Mouse (Mus musculus): Measurements from ENCODE around the gene Rbp1. TPM values are rescaled to one million over a fixed set of nuclear protein-coding genes. Genes with fewer than 3 reads are reported as not detected.
A peak's percentile ranks its signal among the peaks of the same experiment; 100 is the strongest.

Gene Rbp1
- polyA plus RNA-seq, 1 experiment from 2014 or later, result 74.8 TPM

DNA sequence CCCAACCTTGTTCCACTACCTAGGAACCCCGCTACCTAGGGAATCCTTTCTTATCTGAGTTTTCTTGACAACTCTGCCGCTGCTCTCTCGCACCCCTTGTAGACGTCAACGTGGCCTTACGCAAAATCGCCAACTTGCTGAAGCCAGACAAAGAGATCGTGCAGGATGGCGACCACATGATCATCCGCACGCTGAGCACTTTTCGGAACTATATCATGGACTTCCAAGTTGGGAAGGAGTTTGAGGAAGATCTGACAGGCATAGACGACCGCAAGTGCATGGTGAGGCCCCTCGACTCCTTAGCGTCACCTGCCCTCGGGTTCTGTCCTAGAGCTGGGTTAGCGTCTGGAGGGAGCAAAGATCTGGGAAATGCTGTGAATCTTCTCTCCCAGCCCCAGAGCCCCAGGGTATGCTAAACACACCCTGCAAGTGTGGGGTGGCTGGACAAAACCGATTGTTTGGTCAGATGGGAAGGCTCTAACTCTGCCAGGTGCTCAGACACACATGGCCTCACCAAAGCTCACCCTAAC is 2.7 kb downstream of the Rbp1 start:
- Histone ChIP-seq H3K4me2 (peak overlapping the region; percentile 84), H3K9ac (replicated peaks) (peak overlapping the region; percentile 57), H3K4me1 (peaks cover 61% of the 10 kb centered on the region), H3K36me3 (no peaks in the 10 kb centered on the region), H3K4me3 (replicated peaks) (peak overlapping the region; percentile 57), H3K27ac (replicated peaks) (peak overlapping the region; percentile 71), H3K27me3 (replicated peaks) (0 out of 2 replicates have a peak, but pooled peaks cover 2% of the 10 kb centered on the region), H3K9me3 (replicated peaks) (no peaks in the 10 kb centered on the region)
- WGBS, result 10% methylated on average over 19 of the region's 19 CpGs
- no peak for ATAC-seq (ENCODE audit: low FRiP score)

DNA sequence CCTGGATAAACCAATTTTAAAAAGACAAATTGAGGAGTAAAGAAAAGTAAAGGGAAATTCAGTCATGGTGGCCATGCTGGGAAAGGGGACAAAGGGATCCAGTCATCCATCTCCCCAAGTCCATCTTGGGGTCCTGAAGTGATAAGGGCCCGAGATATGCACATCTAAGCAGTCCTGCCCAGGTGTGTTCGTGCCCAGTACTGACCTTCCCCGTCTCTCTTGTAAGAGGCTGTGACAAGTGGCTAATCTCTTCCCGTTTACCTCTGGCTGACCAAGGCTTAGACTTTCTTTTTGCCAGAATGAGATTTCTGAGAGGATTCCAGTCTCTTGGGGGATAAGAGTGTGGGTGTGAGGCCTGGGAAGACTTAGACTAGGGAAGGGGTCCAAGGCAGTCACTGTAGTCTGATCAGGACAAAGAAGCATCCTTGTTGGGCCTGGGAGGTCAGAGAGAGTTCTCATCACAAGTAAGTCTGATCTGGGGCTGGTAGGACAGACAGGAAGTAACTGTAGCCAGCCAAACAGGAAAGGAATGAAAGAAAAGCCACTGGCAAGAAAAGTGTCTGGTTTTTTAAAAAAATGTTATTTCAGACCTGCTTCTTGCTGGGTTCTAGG is 5.3 kb downstream of the Rbp1 start:
- peak overlapping the region; percentile 84 for H3K4me2 ChIP-seq
- no peak overlapping the region; the same call in 1 of the 2 replicates for H3K27ac ChIP-seq (replicated peaks)
- no peak overlapping the region for H3K4me3 ChIP-seq (replicated peaks)
- H3K27me3 ChIP-seq (replicated peaks), result no peaks in the 10 kb centered on the region
- H3K9ac ChIP-seq (replicated peaks), result no peak overlapping the region
- ATAC-seq (ENCODE audit: low FRiP score), result no peak
- H3K9me3 ChIP-seq (replicated peaks), result no peaks in the 10 kb centered on the region
- 74% methylated on average over 4 of the region's 4 CpGs for WGBS
- H3K4me1 ChIP-seq, result peaks cover 70% of the 10 kb centered on the region
- H3K36me3 ChIP-seq, result no peaks in the 10 kb centered on the region

DNA sequence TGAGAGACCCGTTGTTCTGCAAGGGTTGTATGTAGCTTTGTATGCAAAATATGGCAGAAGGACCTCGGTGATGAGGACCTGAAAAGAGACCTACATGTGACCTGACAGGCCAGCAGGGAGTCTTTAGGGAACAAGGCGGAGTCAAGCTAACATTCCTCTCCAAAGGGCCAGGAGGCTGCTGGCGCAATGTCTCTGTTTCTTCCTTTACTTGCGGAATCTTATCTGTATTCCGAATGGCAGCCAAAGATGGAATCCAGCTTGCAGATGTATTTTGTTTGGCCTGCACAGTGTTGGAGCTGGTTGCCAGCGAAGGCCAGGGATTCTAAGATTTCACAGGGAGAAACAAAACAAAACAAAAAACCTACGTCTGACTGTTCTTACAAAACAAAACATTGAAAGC is 6.0 kb downstream of the Rbp1 start:
- no peak for ATAC-seq (ENCODE audit: low FRiP score)
- Histone ChIP-seq H3K4me2 (peak overlapping the region; percentile 84), H3K27me3 (replicated peaks) (no peaks in the 10 kb centered on the region), H3K9me3 (replicated peaks) (no peaks in the 10 kb centered on the region), H3K27ac (replicated peaks) (no peak overlapping the region; the same call in 1 of the 2 replicates), H3K36me3 (no peaks in the 10 kb centered on the region), H3K9ac (replicated peaks) (no peak overlapping the region), H3K4me3 (replicated peaks) (no peak overlapping the region), H3K4me1 (peaks cover 74% of the 10 kb centered on the region)
- WGBS, result 52% methylated on average over 8 of the region's 8 CpGs

DNA sequence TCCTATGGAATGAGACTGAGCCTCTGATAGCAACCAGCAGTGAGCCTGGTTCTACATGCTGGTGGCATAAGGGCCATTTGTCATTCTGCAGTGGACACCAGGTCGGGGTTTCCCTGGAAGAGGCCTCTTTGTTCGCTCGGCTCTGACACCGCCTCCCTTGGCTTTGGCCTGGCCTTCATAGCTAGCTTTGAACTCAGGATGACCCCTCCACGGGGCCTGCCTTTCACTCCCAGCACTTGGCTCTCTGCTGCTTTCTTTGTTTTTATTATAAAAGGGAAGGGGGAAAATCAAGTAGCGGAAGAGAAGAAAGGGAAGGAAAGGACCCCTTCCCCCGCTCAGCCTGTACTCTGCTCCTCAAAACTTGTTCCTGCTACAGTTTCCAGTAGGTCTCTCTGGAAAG is 7.0 kb downstream of the Rbp1 start:
- peaks cover 72% of the 10 kb centered on the region for H3K4me1 ChIP-seq
- WGBS, result 11% methylated on average over 7 of the region's 7 CpGs
- H3K36me3 ChIP-seq, result no peaks in the 10 kb centered on the region
- H3K27me3 ChIP-seq (replicated peaks), result no peaks in the 10 kb centered on the region
- ATAC-seq (ENCODE audit: low FRiP score), result peak; percentile 54; the same call in 1 of the 2 replicates
- peak overlapping the region; percentile 42; the same call in 1 of the 2 replicates for H3K27ac ChIP-seq (replicated peaks)
- H3K9ac ChIP-seq (replicated peaks), result no peak overlapping the region
- H3K4me2 ChIP-seq, result peak overlapping the region; percentile 84; the same call in 1 of the 2 replicates
- no peaks in the 10 kb centered on the region for H3K9me3 ChIP-seq (replicated peaks)
- H3K4me3 ChIP-seq (replicated peaks), result no peak overlapping the region

DNA sequence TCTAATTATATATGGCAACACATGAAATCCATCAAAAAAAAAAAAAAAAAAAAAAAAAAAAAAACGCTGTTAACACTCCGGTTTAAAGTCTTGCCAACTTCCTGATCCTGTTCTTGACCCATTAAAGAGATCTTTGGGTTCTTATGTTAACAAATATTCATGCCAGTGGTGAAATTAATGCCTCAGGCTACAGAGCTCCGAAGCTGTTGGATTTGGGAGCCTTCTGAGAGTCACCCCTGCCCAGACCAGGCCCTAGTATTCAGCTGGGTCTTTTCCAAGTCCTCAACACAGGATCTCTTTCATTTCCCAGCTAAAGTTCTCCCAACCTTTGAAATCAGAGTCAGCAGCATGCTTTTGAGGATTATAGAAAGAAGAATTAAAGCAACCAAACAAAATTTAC is 7.8 kb downstream of the Rbp1 start:
- 59% methylated on average over 3 of the region's 3 CpGs for WGBS
- Histone ChIP-seq H3K27me3 (replicated peaks) (no peaks in the 10 kb centered on the region), H3K4me2 (no peak overlapping the region), H3K36me3 (no peaks in the 10 kb centered on the region), H3K4me3 (replicated peaks) (no peak overlapping the region), H3K9ac (replicated peaks) (no peak overlapping the region), H3K27ac (replicated peaks) (no peak overlapping the region; the same call in 1 of the 2 replicates), H3K4me1 (peaks cover 68% of the 10 kb centered on the region), H3K9me3 (replicated peaks) (no peaks in the 10 kb centered on the region)
- ATAC-seq (ENCODE audit: low FRiP score), result no peak

DNA sequence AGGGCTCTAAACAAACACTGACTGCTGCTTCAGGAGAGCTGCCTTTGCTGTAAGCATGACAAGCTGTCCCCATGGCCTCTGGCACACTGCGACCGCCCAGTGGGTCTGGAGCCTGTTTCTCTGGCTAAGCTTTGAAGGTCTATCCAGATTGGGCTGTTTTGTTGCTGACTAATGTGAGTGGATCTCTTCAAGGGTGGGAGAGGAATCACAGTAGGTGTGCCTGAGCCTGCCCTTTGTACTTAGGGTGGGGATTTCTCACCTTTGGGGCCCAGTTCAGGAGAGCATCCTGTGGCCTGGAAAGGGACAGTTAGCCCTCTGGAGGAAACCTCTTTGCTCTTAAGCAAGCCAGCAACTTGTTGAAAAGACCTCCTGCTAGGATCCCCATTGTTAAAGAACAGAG is 10.3 kb downstream of the Rbp1 start:
- ATAC-seq (ENCODE audit: low FRiP score), result no peak
- Histone ChIP-seq H3K27me3 (replicated peaks) (no peaks in the 10 kb centered on the region), H3K4me1 (peaks cover 48% of the 10 kb centered on the region), H3K9ac (replicated peaks) (no peak overlapping the region), H3K4me3 (replicated peaks) (no peak overlapping the region), H3K4me2 (no peak overlapping the region), H3K36me3 (no peaks in the 10 kb centered on the region), H3K27ac (replicated peaks) (no peak overlapping the region), H3K9me3 (replicated peaks) (no peaks in the 10 kb centered on the region)
- WGBS, result 45% methylated on average over 2 of the region's 2 CpGs

DNA sequence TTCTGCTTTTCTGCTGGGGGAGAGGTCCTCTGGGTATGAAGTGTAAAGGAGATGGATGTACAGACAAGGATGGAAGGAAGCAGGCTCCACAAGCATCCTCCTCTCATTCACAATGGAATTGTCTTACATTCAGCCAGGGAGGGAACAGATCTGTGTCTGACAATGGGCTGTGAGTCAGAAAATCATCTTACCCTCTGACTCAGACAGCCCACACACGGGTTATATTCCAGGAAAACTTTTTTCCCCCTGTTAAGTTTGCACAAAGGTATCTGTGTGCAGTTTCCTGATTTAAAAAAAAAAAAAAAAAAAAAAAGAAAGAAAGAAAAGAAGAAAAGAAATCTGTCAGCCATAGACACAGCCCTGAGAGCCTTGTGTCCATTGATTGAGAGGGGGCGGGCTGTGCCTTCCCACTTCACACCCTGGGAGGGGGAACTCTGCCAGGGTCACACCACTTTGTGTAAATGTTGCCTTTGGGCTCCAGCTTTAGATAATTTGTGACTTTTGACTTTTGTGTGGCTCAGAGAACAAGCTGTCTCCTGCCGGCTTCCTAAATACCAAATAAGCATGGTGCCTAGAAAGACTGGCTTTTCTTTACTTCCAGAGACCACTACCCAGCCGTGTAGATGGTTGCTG is 11.3 kb downstream of the Rbp1 start:
- H3K36me3 ChIP-seq, result no peaks in the 10 kb centered on the region
- H3K27ac ChIP-seq (replicated peaks), result no peak overlapping the region
- no peak overlapping the region for H3K4me2 ChIP-seq
- no peak overlapping the region for H3K9ac ChIP-seq (replicated peaks)
- H3K4me3 ChIP-seq (replicated peaks), result no peak overlapping the region
- no peaks in the 10 kb centered on the region for H3K9me3 ChIP-seq (replicated peaks)
- ATAC-seq (ENCODE audit: low FRiP score), result no peak
- WGBS, result 12% methylated on average over 4 of the region's 4 CpGs
- no peaks in the 10 kb centered on the region for H3K27me3 ChIP-seq (replicated peaks)
- H3K4me1 ChIP-seq, result peaks cover 45% of the 10 kb centered on the region

DNA sequence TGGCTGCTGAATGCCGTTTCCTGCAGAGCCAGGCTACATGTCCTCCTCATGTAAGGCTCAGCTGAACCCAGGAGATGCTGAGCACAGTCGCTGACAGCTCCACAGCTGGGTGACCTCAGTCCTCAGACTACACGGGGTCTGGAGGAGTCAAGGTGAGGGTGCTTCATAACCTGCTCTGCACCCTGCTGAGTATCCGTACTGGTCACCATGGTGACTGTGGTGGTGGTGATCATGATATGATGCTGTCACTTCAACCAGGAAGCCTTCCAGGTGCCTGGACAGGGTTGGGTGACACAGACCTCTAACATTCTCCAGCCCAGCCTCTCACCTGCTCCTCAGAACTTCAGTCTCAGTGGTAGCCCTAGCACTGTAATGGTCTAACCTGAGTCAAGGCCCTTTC is 15.1 kb downstream of the Rbp1 start:
- no peaks in the 10 kb centered on the region for H3K9me3 ChIP-seq (replicated peaks)
- H3K27ac ChIP-seq (replicated peaks), result no peak overlapping the region
- no peak overlapping the region for H3K9ac ChIP-seq (replicated peaks)
- 85% methylated on average over 4 of the region's 4 CpGs for WGBS
- H3K27me3 ChIP-seq (replicated peaks), result no peaks in the 10 kb centered on the region
- no peaks in the 10 kb centered on the region for H3K36me3 ChIP-seq
- no peak overlapping the region for H3K4me2 ChIP-seq
- peaks cover 27% of the 10 kb centered on the region for H3K4me1 ChIP-seq
- no peak for ATAC-seq (ENCODE audit: low FRiP score)
- H3K4me3 ChIP-seq (replicated peaks), result no peak overlapping the region

DNA sequence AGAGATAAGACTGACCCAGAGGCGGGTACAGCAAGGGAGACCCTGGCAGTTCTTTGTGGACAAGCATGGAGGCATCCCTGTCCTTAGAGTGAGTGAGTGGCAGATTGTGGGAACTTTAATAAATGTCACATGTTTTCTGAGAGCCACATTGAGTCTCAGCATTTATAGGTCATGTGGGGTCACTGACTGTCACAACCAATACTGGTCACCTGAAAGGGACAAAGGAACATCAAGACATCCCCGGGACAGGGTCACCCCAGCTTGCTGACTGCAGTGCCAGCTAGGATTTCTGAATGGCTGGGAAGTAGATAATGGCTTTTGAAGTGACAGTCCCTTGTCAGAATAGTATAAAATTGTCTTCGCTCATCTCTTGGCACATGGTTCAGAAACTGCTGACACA is 16.3 kb downstream of the Rbp1 start:
- Histone ChIP-seq H3K9ac (replicated peaks) (no peak overlapping the region), H3K4me3 (replicated peaks) (no peak overlapping the region)
- 79% methylated on average over 3 of the region's 3 CpGs for WGBS

DNA sequence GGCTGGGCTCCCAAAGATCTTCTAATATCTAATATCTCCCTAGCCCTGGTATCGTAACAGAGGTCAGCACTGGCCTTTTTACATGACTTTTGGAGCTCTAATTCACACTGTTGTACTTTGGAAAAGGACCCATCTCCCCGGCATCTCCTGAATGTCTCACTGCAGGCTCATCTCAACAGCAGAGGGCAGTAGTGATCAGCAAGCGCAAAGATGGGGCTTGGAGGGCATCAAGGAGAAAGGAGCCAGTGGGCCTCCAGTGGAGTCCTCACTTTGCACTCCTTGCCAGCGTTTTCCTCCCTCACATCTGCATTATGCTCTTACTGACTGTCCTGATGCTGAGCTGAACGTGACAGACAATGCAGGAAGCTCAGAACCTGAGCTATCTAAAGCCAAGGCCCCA is 19.9 kb downstream of the Rbp1 start:
- WGBS, result 66% methylated on average over 5 of the region's 5 CpGs
- Histone ChIP-seq H3K4me1 (peaks cover 6% of the 10 kb centered on the region), H3K4me3 (replicated peaks) (no peak overlapping the region), H3K36me3 (no peaks in the 10 kb centered on the region), H3K27ac (replicated peaks) (no peak overlapping the region), H3K9ac (replicated peaks) (no peak overlapping the region), H3K27me3 (replicated peaks) (no peaks in the 10 kb centered on the region), H3K9me3 (replicated peaks) (no peaks in the 10 kb centered on the region), H3K4me2 (no peak overlapping the region)
- ATAC-seq (ENCODE audit: low FRiP score), result no peak

More for the DNA sequence above, 16.3 kb downstream of the Rbp1 start:
- no peaks in the 10 kb centered on the region for H3K9me3 ChIP-seq (replicated peaks)
- H3K4me1 ChIP-seq, result peaks cover 15% of the 10 kb centered on the region
- no peaks in the 10 kb centered on the region for H3K36me3 ChIP-seq
- ATAC-seq (ENCODE audit: low FRiP score), result no peak
- H3K27ac ChIP-seq (replicated peaks), result no peak overlapping the region
- H3K27me3 ChIP-seq (replicated peaks), result no peaks in the 10 kb centered on the region
- H3K4me2 ChIP-seq, result no peak overlapping the region

DNA sequence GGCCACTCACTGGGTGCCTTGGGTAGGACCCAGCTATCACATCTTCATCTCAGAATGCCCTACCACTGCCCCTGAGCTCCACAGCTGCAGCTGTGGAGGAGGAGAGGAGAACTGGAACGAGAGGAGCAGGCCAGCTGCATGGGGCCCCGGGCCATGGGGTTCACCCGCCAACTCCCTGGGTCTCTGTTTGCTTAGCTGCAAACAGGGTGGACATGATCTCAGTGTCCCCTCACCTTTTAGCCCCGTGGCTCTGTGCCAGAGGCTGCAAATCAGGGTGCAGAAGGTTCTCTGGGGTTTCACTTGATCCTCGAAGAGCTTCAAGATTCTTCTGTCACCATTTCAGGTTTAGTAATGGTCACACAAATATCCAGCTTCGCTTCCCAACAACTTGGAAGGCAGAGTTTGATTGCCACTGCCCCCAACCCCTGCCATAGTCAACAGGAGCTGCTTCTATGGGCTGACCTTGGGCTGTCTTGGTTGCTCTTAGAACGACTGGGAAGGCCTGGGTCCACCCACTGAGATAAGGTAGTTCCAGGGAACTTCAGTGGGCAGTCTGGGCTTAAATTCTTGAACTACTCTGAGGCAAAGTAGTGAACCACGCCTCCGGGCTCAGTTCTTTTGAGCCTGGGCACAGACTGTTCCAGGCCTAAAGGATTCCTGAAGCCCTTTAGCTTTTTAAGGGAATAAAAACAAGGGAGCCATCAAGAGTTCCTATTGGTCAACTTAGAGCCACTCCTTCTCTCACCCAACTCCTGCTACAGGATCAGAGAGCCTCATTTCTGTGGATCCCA is 22.8 kb downstream of the Rbp1 start:
- Histone ChIP-seq H3K4me2 (no peak overlapping the region), H3K27ac (replicated peaks) (no peak overlapping the region), H3K9ac (replicated peaks) (no peak overlapping the region), H3K27me3 (replicated peaks) (no peaks in the 10 kb centered on the region), H3K4me3 (replicated peaks) (no peak overlapping the region), H3K9me3 (replicated peaks) (no peaks in the 10 kb centered on the region), H3K4me1 (no peaks in the 10 kb centered on the region; the same call in 1 of the 2 replicates), H3K36me3 (no peaks in the 10 kb centered on the region)
- ATAC-seq (ENCODE audit: low FRiP score), result no peak
- WGBS, result 91% methylated on average over 9 of the region's 9 CpGs
